Mouse (Mus musculus): Measurements from ENCODE around the gene Map4k2. TPM values are rescaled to one million over a fixed set of nuclear protein-coding genes. Genes with fewer than 3 reads are reported as not detected.
A peak's percentile ranks its signal among the peaks of the same experiment; 100 is the strongest.

Map4k2 gene
- polyA plus RNA-seq, 1 experiment from 2014 or later, result 12.9 TPM

- Histone ChIP-seq H3K4me2 (peak overlapping the region; percentile 60), H3K9ac (ENCODE audit: low read depth, low read length) (no peak overlapping the region), H3K9me3 (ENCODE audit: control insufficient read depth, low read length) (no peaks in the 10 kb centered on the region), H3K4me3 (ENCODE audit: low read depth, low read length) (no peak overlapping the region), H3K27me3 (replicated peaks; ENCODE audit: control insufficient read depth, insufficient read depth, low read length) (no peaks in the 10 kb centered on the region), H3K27ac (ENCODE audit: low read depth, low read length) (no peak overlapping the region), H3K4me1 (replicated peaks; ENCODE audit: control insufficient read depth, insufficient read depth, low read length) (peaks cover 9% of the 10 kb centered on the region), H3K36me3 (ENCODE audit: control insufficient read depth, insufficient read depth, low read length) (no peaks in the 10 kb centered on the region)
- WGBS, result 34% methylated on average over 5 of the region's 5 CpGs
- ATAC-seq (replicated peaks; ENCODE audit: low FRiP score), result no peak
- DNase-seq (ENCODE audit: low spot score), result no peak
Observed at GRCm38 (mm10) chr19:6331178-6331577, 9.8 kb upstream of the Map4k2 start.

- ATAC-seq (replicated peaks; ENCODE audit: low FRiP score) (no peak), DNase-seq (ENCODE audit: low spot score) (no peak)
- peak overlapping the region; percentile 20; the same call in 1 of the 2 replicates for H3K4me3 ChIP-seq (ENCODE audit: low read depth, low read length)
- H3K36me3 ChIP-seq (ENCODE audit: control insufficient read depth, insufficient read depth, low read length), result no peaks in the 10 kb centered on the region
- no peak overlapping the region for H3K27ac ChIP-seq (ENCODE audit: low read depth, low read length)
- H3K9ac ChIP-seq (ENCODE audit: low read depth, low read length), result peak overlapping the region; percentile 54; the same call in 1 of the 2 replicates
- no peaks in the 10 kb centered on the region for H3K27me3 ChIP-seq (replicated peaks; ENCODE audit: control insufficient read depth, insufficient read depth, low read length)
- H3K4me2 ChIP-seq, result peak overlapping the region; percentile 60
- 23% methylated on average over 13 of the region's 13 CpGs for WGBS
- no peaks in the 10 kb centered on the region for H3K9me3 ChIP-seq (ENCODE audit: control insufficient read depth, low read length)
- H3K4me1 ChIP-seq (replicated peaks; ENCODE audit: control insufficient read depth, insufficient read depth, low read length), result peaks cover 16% of the 10 kb centered on the region
Observed at GRCm38 (mm10) chr19:6331719-6332516, 9.0 kb upstream of the Map4k2 start.

DNA sequence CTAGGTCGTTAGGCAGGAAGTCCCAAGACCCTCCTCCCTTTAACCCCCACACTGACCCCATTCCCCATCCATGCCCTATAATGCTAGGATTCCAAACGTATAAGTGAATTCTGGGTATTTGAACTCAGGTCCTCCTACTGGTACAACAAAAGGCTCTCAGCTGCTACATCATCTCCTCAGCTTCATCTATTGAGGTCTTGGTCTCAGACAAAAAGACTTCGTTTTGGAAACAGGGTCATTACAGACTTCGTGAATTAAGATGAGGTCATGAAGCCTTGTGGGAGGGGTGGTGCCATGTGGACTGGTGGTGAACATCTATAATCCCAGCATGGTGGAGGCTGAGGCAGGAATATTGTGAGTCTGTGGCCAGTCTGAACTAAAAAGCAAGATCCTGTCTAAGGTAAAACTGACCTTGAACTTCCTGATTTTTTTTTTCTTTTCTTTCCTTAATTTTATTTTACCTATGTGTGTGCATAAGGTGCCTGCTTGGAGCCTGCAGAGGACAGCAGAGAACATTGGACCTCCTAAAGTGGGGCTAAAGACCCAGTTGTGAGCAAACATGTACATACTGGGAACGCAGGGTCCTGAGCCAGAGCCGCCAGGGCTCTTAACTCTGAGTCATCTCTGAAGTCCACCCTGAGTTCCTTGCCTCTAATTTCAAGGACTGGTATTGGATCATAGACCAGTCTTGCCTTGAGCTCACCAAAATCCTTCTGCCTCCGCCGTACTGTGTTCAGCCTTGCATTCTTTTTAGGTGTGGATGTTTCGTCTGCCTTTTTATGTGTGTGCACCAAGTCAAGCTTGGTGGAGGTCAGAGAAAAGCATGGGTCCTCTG lies 7.0 kb upstream of the Map4k2 start:
- 69% methylated on average over 9 of the region's 9 CpGs for WGBS
- Histone ChIP-seq H3K27ac (ENCODE audit: low read depth, low read length) (peak overlapping the region; percentile 74), H3K9me3 (ENCODE audit: control insufficient read depth, low read length) (no peaks in the 10 kb centered on the region), H3K4me3 (ENCODE audit: low read depth, low read length) (peak overlapping the region; percentile 89), H3K27me3 (replicated peaks; ENCODE audit: control insufficient read depth, insufficient read depth, low read length) (no peaks in the 10 kb centered on the region), H3K36me3 (ENCODE audit: control insufficient read depth, insufficient read depth, low read length) (peaks cover 9% of the 10 kb centered on the region), H3K9ac (ENCODE audit: low read depth, low read length) (peak overlapping the region; percentile 70), H3K4me2 (peak overlapping the region; percentile 94), H3K4me1 (replicated peaks; ENCODE audit: control insufficient read depth, insufficient read depth, low read length) (peaks cover 17% of the 10 kb centered on the region)
- DNase-seq (ENCODE audit: low spot score), result no peak
- ATAC-seq (replicated peaks; ENCODE audit: low FRiP score), result 0 out of 2 replicates have a peak, but pooled peaks have one; percentile 8

GRCm38 (mm10) chr19:6334673-6335457 lies 6.1 kb upstream of the Map4k2 start, which contains the start of gene Men1:
Gene Men1, plus strand, starts transcription at chr19:6334979.
- Histone ChIP-seq H3K36me3 (ENCODE audit: control insufficient read depth, insufficient read depth, low read length) (peaks cover 13% of the 10 kb centered on the region), H3K27me3 (replicated peaks; ENCODE audit: control insufficient read depth, insufficient read depth, low read length) (no peaks in the 10 kb centered on the region), H3K4me3 (ENCODE audit: low read depth, low read length) (peak within 1 kb of the TSS; percentile 89), H3K27ac (ENCODE audit: low read depth, low read length) (peak within 1 kb of the TSS; percentile 74), H3K4me1 (replicated peaks; ENCODE audit: control insufficient read depth, insufficient read depth, low read length) (peaks cover 25% of the 10 kb centered on the region), H3K9ac (ENCODE audit: low read depth, low read length) (peak within 1 kb of the TSS; percentile 70), H3K4me2 (peak within 1 kb of the TSS; percentile 94), H3K9me3 (ENCODE audit: control insufficient read depth, low read length) (no peaks in the 10 kb centered on the region)
- ATAC-seq (replicated peaks; ENCODE audit: low FRiP score) (peak; percentile 88), DNase-seq (ENCODE audit: low spot score) (peak; percentile 89)
- WGBS, result under 1% methylated on average over 43 of the region's 43 CpGs

- H3K4me2 ChIP-seq, result peak overlapping the region; percentile 94
- peaks cover 16% of the 10 kb centered on the region for H3K36me3 ChIP-seq (ENCODE audit: control insufficient read depth, insufficient read depth, low read length)
- under 1% methylated on average over 25 of the region's 25 CpGs for WGBS
- H3K4me1 ChIP-seq (replicated peaks; ENCODE audit: control insufficient read depth, insufficient read depth, low read length), result peaks cover 30% of the 10 kb centered on the region
- peak overlapping the region; percentile 74; the same call in 1 of the 2 replicates for H3K27ac ChIP-seq (ENCODE audit: low read depth, low read length)
- H3K27me3 ChIP-seq (replicated peaks; ENCODE audit: control insufficient read depth, insufficient read depth, low read length), result no peaks in the 10 kb centered on the region
- ATAC-seq (replicated peaks; ENCODE audit: low FRiP score) (no peak), DNase-seq (ENCODE audit: low spot score) (no peak)
- H3K9ac ChIP-seq (ENCODE audit: low read depth, low read length), result peak overlapping the region; percentile 70
- H3K9me3 ChIP-seq (ENCODE audit: control insufficient read depth, low read length), result no peaks in the 10 kb centered on the region
- peak overlapping the region; percentile 89 for H3K4me3 ChIP-seq (ENCODE audit: low read depth, low read length)
Observed at GRCm38 (mm10) chr19:6335458-6335827, 5.5 kb upstream of the Map4k2 start.

GRCm38 (mm10) chr19:6336920-6337319 lies 4.0 kb upstream of the Map4k2 start:
- H3K4me3 ChIP-seq (ENCODE audit: low read depth, low read length), result peak overlapping the region; percentile 89
- ATAC-seq (replicated peaks; ENCODE audit: low FRiP score), result no peak

DNA sequence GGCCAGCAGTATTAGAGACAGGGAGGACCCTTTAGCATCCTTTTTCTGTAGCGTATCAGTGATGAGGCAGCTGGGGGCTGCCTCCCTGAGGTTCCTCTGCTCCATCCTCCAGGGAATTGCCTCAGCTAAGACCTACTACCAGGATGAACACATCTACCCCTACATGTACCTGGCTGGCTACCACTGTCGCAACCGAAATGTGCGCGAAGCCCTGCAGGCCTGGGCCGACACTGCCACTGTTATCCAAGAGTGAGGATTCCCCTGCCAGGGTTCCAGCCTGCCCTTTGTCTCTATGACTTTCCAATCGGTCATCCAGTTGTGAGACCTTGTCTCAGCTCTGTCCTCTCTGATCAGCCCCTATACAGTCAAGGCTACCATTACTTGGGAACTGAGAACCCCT lies 2.8 kb upstream of the Map4k2 start:
- H3K4me3 ChIP-seq (ENCODE audit: low read depth, low read length), result no peak overlapping the region
- peaks cover 45% of the 10 kb centered on the region for H3K4me1 ChIP-seq (replicated peaks; ENCODE audit: control insufficient read depth, insufficient read depth, low read length)
- WGBS, result 96% methylated on average over 7 of the region's 7 CpGs
- no peaks in the 10 kb centered on the region for H3K9me3 ChIP-seq (ENCODE audit: control insufficient read depth, low read length)
- no peak overlapping the region for H3K9ac ChIP-seq (ENCODE audit: low read depth, low read length)
- no peak overlapping the region for H3K4me2 ChIP-seq
- no peaks in the 10 kb centered on the region for H3K27me3 ChIP-seq (replicated peaks; ENCODE audit: control insufficient read depth, insufficient read depth, low read length)
- no peak overlapping the region for H3K27ac ChIP-seq (ENCODE audit: low read depth, low read length)
- DNase-seq (ENCODE audit: low spot score) (no peak), ATAC-seq (replicated peaks; ENCODE audit: low FRiP score) (no peak)
- peaks cover 16% of the 10 kb centered on the region for H3K36me3 ChIP-seq (ENCODE audit: control insufficient read depth, insufficient read depth, low read length)

More at GRCm38 (mm10) chr19:6336920-6337319, 4.0 kb upstream of the Map4k2 start:
- Histone ChIP-seq H3K27ac (ENCODE audit: low read depth, low read length) (no peak overlapping the region), H3K27me3 (replicated peaks; ENCODE audit: control insufficient read depth, insufficient read depth, low read length) (no peaks in the 10 kb centered on the region), H3K4me1 (replicated peaks; ENCODE audit: control insufficient read depth, insufficient read depth, low read length) (peaks cover 37% of the 10 kb centered on the region), H3K9ac (ENCODE audit: low read depth, low read length) (no peak overlapping the region), H3K36me3 (ENCODE audit: control insufficient read depth, insufficient read depth, low read length) (peaks cover 16% of the 10 kb centered on the region), H3K4me2 (peak overlapping the region; percentile 94), H3K9me3 (ENCODE audit: control insufficient read depth, low read length) (no peaks in the 10 kb centered on the region)
- no peak for DNase-seq (ENCODE audit: low spot score)
- WGBS, result 93% methylated on average over 10 of the region's 10 CpGs

- no peak for DNase-seq (ENCODE audit: low spot score)
- no peak overlapping the region for H3K4me2 ChIP-seq
- no peaks in the 10 kb centered on the region for H3K9me3 ChIP-seq (ENCODE audit: control insufficient read depth, low read length)
- peaks cover 16% of the 10 kb centered on the region for H3K36me3 ChIP-seq (ENCODE audit: control insufficient read depth, insufficient read depth, low read length)
- H3K4me1 ChIP-seq (replicated peaks; ENCODE audit: control insufficient read depth, insufficient read depth, low read length), result peaks cover 48% of the 10 kb centered on the region
- no peak overlapping the region for H3K27ac ChIP-seq (ENCODE audit: low read depth, low read length)
- H3K4me3 ChIP-seq (ENCODE audit: low read depth, low read length), result no peak overlapping the region
- no peak for ATAC-seq (replicated peaks; ENCODE audit: low FRiP score)
- no peaks in the 10 kb centered on the region for H3K27me3 ChIP-seq (replicated peaks; ENCODE audit: control insufficient read depth, insufficient read depth, low read length)
- WGBS, result 90% methylated on average over 11 of the region's 11 CpGs
- H3K9ac ChIP-seq (ENCODE audit: low read depth, low read length), result no peak overlapping the region
Observed at GRCm38 (mm10) chr19:6338716-6339115, 2.2 kb upstream of the Map4k2 start.

All from liver, embryonic 11.5 days (tissue).